Mouse (Mus musculus): ENCODE data around the gene Myl3.

The Myl3 gene

GRCm38 (mm10) chr9:110762763-110763162 lies 21.1 kb downstream of the Myl3 start:
- DNase-seq (ENCODE audit: low spot score in 2 of 2) = no peak

GRCm38 (mm10) chr9:110763405-110763804 lies 21.7 kb downstream of the Myl3 start:
- DNase-seq (ENCODE audit: low spot score in 2 of 2) = no peak

GRCm38 (mm10) chr9:110772336-110772735 lies 30.7 kb downstream of the Myl3 start:
- DNase-seq (ENCODE audit: low spot score in 2 of 2) = no peak

GRCm38 (mm10) chr9:110774403-110775268 lies 33.0 kb downstream of the Myl3 start:
- no peak for DNase-seq (ENCODE audit: low spot score in 2 of 2)

GRCm38 (mm10) chr9:110775269-110776022 lies 33.8 kb downstream of the Myl3 start:
- DNase-seq (ENCODE audit: low spot score in 2 of 2) = no peak

- DNase-seq (ENCODE audit: low spot score in 2 of 2) = no peak
Measured at GRCm38 (mm10) chr9:110778100-110778499, 36.4 kb downstream of the Myl3 start.

- DNase-seq (ENCODE audit: low spot score in 2 of 2) = no peak
Measured at GRCm38 (mm10) chr9:110778559-110778958, 36.9 kb downstream of the Myl3 start.

- DNase-seq (ENCODE audit: low spot score in 2 of 2) = no peak
Measured at GRCm38 (mm10) chr9:110779242-110779913, 37.7 kb downstream of the Myl3 start.

GRCm38 (mm10) chr9:110781256-110781721 lies 39.6 kb downstream of the Myl3 start:
- DNase-seq (ENCODE audit: low spot score in 2 of 2) = peak; percentile 73 to 96

- peak; percentile 12 to 16 for DNase-seq (ENCODE audit: low spot score in 2 of 2)
Measured at GRCm38 (mm10) chr9:110781731-110782130, 40.1 kb downstream of the Myl3 start.

GRCm38 (mm10) chr9:110783611-110784010 lies 42.0 kb downstream of the Myl3 start:
- DNase-seq (ENCODE audit: low spot score in 2 of 2) = no peak

- DNase-seq (ENCODE audit: low spot score in 2 of 2) = no peak
Measured at GRCm38 (mm10) chr9:110788169-110788568, 46.5 kb downstream of the Myl3 start.

- no peak for DNase-seq (ENCODE audit: low spot score in 2 of 2)
Measured at GRCm38 (mm10) chr9:110790462-110790861, 48.8 kb downstream of the Myl3 start.

- DNase-seq (ENCODE audit: low spot score in 2 of 2) = no peak
Measured at GRCm38 (mm10) chr9:110797013-110797412, 55.4 kb downstream of the Myl3 start.

- no peak for DNase-seq (ENCODE audit: low spot score in 2 of 2)
Measured at GRCm38 (mm10) chr9:110797866-110798265, 56.2 kb downstream of the Myl3 start, which contains the start of gene Prss42. TSS of gene Prss42 (plus strand) at chr9:110798166.

GRCm38 (mm10) chr9:110800834-110801479 lies 59.3 kb downstream of the Myl3 start:
- no peak for DNase-seq (ENCODE audit: low spot score in 2 of 2)

- DNase-seq (ENCODE audit: low spot score in 2 of 2) = no peak
Measured at GRCm38 (mm10) chr9:110803294-110803693, 61.6 kb downstream of the Myl3 start.

GRCm38 (mm10) chr9:110810051-110810450 lies 68.4 kb downstream of the Myl3 start:
- DNase-seq (ENCODE audit: low spot score in 2 of 2) = no peak

GRCm38 (mm10) chr9:110813789-110814188 lies 72.1 kb downstream of the Myl3 start, which contains the start of gene Prss44:
TSS of gene Prss44 (plus strand) at chr9:110813994.
- no peak for DNase-seq (ENCODE audit: low spot score in 2 of 2)

All from thymus, postnatal 10 days (tissue).